Mouse (Mus musculus): ENCODE measurements around the gene Pla2g15.
"Not testable (repeated sequence)": the region's sequence is repeated elsewhere in the genome, so short reads cannot be mapped to it uniquely, and the experiment has no call there.

Pla2g15 gene

GRCm38 (mm10) chr8:106173566-106173965, 23.4 kb downstream of the Pla2g15 start:
- no peak for DNase-seq

- no peak for DNase-seq
These were observed 26.7 kb downstream of the Pla2g15 start for GRCm38 (mm10) chr8:106176891-106177290.

GRCm38 (mm10) chr8:106177594-106177993, 27.4 kb downstream of the Pla2g15 start:
- no peak for DNase-seq

GRCm38 (mm10) chr8:106178428-106178827, 28.2 kb downstream of the Pla2g15 start:
- no peak for DNase-seq

- peak; percentile 38 for DNase-seq
These were observed 35.5 kb downstream of the Pla2g15 start for GRCm38 (mm10) chr8:106185628-106186270.

GRCm38 (mm10) chr8:106186394-106186793, 36.2 kb downstream of the Pla2g15 start:
- DNase-seq = no peak

- no peak for DNase-seq
These were observed 39.0 kb downstream of the Pla2g15 start for GRCm38 (mm10) chr8:106189162-106189561.

- DNase-seq = no peak
These were observed 41.4 kb downstream of the Pla2g15 start for GRCm38 (mm10) chr8:106191639-106192038.

GRCm38 (mm10) chr8:106193162-106193561, 43.0 kb downstream of the Pla2g15 start:
- DNase-seq = no peak

- DNase-seq = no peak
These were observed 43.9 kb downstream of the Pla2g15 start for GRCm38 (mm10) chr8:106194062-106194461.

- no peak for DNase-seq
These were observed 48.5 kb downstream of the Pla2g15 start for GRCm38 (mm10) chr8:106198741-106199140.

GRCm38 (mm10) chr8:106199596-106199995, 49.4 kb downstream of the Pla2g15 start:
- not testable (repeated sequence) for DNase-seq

- DNase-seq = peak; percentile 10
These were observed 60.0 kb downstream of the Pla2g15 start for GRCm38 (mm10) chr8:106210035-106210731.

GRCm38 (mm10) chr8:106210821-106211345, 60.7 kb downstream of the Pla2g15 start, which contains the start of the genes Slc7a6os and Prmt7:
Gene Slc7a6os (minus strand): TSS chr8:106210935.
Gene Prmt7 (plus strand): TSS chr8:106210936.
- DNase-seq = peak; percentile 93

- DNase-seq = no peak
These were observed 61.2 kb downstream of the Pla2g15 start for GRCm38 (mm10) chr8:106211421-106211820.

GRCm38 (mm10) chr8:106213959-106214358, 63.8 kb downstream of the Pla2g15 start:
- no peak for DNase-seq
